Mouse (Mus musculus) monocyte, adult 2 months (primary cell): ENCODE measurements around the gene Txlna.
A peak's percentile ranks its signal among the peaks of the same experiment; 100 is the strongest.

Experiments
- DNase-seq, 2 experiments: peaks; one replicate each; pipeline ENCODE4 v3.0.0; 2022; ENCODE audit warnings: low spot score in 2 of 2, low read depth in 1 of 2

Gene Txlna

DNA sequence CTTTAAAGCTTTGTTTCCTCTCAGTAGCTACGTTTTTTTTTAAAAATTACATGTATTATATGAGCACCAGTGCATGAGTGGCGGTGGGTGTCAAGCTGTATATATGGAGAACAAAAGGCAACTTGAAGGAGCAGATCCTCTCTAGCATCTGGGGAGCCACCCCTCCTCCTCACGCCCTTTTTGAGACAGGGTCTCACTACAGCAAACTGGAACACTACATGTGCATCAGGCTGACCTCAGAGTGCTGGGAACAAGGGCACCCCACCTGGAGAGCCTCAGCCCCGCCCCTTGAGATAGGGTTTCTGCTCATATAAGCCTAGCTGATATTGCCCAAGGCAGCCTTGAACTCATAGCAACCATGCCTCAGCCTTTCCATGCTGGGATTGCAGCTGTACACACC, 15.4 kb downstream of the Txlna start:
- no peak for DNase-seq

DNA sequence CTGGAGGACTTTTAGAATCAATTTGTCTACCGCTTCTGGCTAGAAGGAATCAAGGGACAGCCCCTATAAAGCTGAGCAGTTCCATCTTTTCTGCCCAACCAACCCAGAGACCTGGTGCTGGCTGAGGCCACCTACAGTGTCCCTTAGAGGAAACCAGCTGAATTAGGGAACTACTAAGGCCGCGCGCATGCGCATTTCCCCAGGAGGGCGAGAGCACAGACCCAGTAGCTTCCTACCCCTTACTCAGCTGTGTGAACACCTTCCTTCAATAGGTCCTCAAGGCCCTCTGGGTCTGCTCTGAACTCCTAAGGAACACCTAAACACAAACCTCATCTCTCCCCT, 15.9 kb downstream of the Txlna start:
- peak; percentile 53 to 69 for DNase-seq

DNA sequence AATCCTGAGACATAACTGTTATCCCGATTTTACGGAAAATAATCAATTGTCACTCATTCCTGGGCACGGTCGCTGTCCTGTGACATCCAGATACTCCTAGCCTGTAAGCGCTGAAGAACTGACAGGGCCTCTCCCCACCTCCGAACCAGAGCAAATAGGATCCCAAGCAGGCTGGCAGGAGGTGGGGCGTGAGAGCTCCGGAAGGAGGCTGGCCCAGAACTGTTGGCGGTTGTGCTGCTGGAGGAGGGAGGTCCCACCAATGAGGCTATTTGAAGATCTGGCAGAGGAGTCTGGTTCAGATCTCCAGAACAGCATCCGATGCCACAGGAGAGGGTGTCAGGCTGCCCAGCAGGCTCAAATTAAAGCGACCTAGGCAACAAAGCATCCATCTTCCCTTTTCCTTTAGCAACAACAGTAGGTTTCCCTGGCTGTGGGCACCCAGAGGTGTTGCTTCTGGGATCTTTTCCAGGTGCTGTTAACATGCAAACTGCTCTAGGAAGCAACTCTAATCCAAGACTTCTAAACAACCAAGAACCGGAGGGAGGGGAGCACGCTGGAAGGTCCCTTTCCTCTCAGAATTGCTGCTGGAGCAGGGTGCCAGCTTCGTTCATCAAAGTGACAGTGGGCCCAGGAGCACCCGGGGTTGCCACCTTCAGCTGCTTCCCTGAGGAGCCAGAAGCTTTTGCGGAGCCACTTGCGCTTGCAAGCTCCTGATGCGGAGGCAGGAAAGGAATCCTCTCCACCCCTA, 16.4 kb downstream of the Txlna start:
- peak; percentile 68 to 74 for DNase-seq

DNA sequence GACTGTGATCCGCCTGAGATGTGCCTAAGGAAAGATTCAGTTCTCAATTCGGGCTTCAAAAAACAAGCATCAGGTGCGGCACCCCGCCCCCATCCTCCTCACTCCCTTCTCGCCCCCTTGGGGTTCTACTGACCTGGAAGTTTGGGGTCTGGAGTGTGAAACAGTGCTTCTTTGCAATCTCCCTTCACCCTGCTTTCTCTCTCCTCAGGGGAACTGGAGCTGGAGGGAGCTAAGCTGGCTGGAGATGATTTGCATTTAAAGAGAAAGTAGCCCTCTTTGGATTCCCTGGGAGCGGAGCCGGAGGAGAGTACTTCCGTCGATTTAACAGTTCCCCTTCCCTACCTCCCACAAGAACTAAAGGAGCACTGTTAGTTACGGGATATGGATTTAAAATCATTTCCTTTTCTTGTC, 17.2 kb downstream of the Txlna start, which contains the start of gene Ccdc28b:
Gene Ccdc28b, minus strand, starts transcription at position 267 of the 411 bp plus-strand sequence.
- peak in 1 of 2 experiments; percentile 12 for DNase-seq

DNA sequence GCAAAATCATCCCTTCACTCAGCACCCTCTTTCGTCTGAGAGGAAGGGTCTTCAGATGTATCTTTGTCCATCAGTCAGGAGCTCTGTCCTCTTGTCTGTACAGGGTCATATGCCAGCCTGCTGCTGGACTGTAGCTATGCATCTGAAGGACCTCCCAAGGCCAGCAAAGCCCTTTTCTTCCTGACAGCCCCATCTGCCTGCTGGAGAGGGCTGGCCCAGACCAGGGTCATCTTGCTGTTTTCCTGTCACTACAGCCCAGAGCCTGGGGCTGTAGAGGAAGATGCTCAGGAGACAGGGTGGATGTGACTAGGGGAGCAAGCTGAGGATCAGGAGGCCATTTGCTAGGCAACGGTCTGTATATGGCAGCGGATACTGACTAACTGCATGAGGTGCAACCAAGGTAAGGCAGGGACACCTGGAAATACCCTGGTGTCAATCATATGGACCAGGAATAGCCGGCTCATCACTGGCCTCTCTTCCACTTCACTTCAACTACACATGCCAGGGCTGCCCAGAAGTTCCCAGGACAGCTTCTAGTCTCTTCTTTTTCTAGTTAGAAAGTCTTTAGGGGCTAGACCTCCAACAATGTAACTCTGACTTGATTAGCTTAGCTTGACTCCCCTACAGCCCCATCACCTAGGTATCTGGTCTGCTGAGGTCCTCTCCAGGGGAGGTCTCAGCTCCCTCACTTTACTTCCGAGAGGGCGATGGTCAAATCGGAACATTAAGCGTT, 17.9 kb downstream of the Txlna start:
- DNase-seq = no peak

DNA sequence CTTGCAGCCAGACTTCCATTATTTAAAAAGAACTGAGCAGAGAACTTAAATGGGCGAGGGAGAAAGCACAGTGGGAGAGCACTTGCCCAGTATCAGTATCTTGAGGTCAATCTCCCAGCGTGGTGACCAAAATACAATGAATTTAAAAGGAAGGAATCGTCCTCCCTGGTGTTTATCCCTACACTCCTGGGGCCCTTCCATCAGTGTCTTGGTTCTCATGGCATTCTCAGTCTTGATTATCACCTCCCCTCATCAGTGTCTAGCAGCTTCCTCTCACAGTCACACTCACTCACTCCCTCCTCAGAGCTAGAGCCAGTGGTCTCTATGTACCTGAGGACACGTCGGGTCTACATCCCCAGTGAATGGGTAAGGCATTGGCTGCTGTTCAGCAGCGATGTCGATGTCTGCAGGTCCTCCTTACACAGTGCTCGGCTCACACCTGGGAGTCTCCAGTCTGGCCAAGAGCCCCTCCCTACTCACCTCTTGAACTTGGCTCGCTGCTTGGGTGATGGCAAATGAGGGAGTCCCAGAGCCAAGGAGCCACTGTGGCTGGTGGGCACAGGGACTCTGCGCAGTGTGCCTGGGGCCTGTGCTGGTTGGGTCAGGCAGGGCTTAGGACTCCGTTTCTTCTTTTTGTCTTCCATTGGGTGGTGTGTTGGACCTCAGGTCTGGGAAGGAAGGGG, 18.6 kb downstream of the Txlna start:
- no peak for DNase-seq

DNA sequence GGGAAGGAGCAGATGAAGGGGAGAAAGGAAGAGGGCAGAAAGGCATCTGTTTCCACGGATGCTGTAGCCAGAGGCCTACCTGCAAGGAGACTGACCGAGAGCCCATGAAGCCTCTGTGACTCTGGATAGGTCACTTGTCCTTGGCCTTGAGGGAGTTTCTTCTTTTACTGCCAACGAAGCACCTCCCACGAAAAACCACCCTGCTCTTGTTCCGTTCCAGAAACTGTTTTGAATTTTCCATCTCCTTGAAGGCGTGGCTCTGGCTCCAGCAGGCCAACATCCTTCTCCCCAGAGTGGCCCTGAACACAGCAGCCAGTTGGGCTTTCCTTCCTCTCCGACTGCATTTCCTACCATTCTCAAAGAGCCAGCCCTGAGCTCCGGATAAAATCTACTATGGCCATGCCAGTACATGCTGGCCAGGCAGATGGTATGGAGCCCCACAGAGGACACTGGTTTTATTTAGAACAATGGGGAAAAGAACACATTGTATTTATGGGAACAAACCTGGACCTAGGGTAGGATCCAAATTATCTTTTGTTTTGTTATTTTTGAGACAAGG, 19.5 kb downstream of the Txlna start:
- no peak for DNase-seq

DNA sequence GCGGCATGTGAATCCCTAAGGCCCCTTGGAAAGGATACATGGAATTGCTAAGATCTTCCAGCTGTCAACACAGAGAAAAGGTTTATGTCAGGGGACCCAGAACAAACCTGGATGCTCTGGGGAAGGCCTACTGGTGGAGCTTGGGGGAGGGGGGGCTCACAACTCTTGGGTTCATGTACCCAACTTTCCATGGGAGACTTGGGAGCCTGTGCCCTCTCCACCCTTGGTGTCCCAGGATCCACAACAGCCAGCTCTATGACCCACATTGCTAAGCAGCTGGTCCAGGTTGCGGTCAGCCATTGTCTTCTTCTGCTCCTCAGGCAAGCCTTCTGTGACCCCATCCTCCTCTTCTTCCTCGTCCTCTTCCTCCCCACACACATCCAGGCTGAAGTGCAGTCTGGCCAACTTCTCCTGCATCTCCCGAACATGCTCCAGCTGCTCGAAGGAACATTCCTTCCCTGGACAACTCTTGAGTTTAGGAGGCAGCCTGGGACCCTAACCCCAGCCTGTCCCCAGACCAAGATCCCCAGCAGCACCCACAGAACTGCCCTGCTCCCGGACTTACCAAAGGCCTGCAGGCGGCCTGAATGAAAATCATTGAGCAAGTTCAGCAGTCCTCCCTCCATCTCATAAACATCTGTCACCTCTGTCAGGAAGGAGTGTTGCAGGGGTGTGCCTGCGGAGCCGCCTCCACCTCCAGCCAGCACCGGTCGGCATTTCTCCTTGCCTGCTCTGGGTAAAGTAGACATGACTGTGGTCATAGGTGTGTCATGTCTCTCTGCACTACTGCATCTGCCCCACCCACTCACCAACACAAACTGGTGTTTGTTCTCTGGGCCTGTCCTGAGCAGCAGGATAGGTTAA, 20.2 kb downstream of the Txlna start:
- DNase-seq = no peak

DNA sequence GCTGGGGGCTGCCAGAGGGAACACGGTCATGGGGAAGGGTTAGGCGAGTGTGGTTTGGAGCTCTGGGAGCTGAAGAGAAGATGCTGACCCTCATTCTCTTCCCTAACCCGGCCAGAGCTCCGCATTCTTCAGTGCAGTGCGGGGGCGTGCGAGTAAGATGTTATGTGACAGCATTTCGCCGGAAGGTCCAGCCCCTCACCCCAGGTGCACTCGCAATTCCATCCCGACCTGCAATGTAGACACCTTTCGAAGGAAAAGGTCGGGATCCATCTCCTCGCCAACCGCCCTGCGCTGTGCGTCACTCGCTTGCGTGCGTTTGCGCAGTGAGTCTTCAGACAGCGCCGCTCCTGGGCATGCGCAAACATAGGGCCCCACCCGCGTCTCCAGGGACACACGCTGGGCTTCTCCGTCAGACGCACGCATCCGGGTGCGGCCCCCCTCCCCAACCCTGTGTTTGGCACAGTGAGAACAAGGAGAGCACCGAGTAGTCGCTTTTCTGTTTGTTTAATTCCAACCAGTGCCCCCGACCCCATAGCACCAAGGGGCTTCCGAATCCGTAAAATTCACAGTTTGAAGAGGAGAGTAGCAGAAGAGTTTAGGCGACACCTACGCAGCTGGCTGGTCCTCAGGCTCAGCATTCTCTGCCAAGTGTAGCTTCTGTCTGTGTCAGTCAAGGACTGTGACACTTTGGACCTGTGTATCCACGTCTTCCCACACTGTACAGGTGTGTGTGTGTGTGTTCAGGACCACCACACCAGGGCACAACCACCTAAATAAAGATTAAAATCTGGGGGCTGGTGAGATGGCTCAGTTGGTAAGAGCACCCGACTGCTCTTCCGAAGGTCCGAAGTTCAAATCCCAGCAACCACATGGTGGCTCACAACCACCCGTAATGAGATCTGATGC, 21.8 kb downstream of the Txlna start, which contains the start of gene Iqcc:
Gene Iqcc, minus strand, starts transcription at position 314 of the 906 bp plus-strand sequence.
- DNase-seq = peak; percentile 66 to 83

DNA sequence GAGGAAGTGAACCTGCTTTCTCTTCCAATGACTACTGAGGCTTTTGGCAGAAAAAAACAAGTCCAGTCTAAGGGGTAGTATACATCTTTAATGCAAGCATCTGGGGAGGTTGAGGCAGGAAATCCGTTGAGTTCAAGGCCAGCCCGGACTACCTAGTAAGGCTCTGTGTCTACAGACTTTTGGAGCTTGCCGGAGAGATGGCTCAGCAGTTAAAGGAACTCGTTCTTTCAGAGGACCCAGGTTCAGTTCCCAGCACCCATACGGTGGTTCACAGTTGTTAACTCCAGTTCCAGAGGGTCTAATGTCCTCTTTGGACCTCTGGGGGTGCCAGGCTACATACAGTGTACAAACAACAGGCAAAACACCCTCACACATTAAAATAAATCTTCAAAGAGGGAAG, 22.8 kb downstream of the Txlna start:
- DNase-seq = no peak

DNA sequence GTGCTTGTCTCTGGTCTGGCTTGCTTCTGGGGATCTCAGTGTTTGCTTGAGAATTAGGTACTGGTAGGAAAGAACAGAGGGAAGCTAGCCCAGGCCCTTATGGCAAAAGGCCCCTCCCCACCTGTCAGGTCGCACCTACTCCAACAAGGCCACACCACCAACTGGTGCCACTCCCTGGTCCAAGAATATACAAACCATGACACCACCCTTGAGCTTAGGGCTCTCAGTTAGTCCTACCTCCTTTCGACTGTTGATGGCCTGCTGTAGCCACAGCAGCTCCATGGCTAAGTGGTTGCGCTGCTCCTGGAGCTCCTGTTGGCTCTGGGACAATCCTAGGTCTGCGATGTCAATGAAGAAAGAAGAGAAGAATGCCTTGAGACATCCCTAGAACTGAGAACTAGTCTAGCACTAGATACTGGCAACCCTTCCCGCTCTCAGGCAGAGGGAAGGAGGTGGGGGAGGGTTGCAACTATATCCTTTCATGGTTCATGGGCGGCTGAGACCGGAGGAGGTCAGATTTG, 23.7 kb downstream of the Txlna start:
- no peak for DNase-seq

DNA sequence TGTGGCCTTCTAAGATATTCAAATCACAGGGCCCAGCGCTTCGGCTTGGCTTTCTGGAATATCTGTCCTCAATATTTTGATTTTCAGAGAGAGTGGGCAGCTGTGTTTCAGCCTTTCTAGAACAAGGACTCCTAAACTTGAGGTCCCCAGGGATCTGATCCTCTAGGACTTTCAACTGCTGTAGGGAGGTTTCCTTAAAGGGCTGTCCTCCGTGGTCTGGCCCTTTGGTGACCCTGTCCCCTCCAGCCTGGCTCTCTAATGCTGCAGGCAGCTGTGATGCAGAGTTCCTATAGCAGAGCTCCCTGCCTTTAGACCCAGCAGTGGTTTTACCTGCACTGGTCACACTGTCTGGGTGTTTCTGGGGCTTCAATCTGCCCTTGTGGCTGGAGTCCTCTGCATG, 24.2 kb downstream of the Txlna start:
- no peak for DNase-seq

DNA sequence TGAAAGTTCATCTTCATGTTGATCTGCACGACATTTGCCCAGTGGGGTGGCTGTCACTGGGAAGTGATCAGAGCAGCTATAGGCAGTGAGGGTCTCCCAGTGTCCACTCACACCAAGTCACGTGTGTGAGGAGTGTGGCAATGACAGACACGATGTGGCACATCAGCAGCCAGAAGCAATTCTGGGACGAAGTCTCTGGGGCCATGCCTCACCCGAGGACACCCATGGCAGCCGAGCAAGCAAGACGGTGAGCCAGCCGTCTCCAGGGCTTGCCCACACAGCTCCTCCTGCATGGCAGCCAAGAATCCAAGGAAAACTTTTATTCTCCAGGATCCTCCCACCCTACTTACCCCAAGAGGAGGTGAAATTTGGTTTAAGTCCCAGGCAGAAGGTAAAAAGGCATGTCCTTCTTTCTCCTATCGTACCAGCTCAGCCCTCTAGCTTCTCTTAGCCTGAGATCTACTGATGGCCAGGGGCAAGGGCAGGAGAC, 25.0 kb downstream of the Txlna start:
- no peak for DNase-seq

DNA sequence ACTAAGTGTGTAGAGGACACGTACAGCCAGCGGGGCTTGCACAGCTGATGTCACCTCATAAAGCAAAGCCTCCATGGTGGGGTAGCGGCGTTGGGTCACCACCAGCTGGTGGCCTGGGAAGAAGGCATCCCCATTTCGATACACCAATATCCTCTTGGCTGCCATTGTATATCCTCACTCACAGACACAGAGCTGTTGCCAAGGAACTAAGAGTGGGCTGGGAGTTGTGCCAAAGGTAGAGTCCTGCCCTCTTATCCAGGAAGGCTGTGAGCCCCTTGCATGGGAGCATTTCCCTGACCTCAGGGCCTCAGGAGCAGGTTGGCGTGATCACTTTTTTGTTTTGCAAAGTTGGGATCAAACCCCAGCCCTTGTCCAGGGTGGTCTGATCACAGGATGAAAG, 26.8 kb downstream of the Txlna start, which contains the start of gene Dcdc2b:
Gene Dcdc2b, minus strand, starts transcription at position 165 of the 400 bp plus-strand sequence.
- no peak for DNase-seq

DNA sequence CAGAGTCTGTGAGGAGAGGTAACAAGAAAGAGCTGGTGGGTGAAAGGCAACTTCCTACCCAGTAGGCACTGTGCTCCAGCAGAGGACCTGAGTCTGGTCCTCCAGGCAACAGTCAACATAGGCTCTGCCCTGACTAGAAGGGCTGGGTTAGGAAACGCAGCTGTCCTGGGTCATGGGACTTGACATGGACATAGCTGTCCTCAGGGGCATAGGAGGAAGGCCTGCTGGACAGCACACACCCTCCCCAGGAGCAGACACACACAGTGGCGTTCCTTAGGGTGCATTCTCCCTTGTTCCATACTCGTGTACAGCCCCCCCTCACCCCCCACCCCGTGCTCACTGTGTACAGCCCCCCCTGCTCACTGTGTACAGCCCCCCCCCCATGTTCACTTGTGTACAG, 30.4 kb downstream of the Txlna start:
- DNase-seq = no peak

DNA sequence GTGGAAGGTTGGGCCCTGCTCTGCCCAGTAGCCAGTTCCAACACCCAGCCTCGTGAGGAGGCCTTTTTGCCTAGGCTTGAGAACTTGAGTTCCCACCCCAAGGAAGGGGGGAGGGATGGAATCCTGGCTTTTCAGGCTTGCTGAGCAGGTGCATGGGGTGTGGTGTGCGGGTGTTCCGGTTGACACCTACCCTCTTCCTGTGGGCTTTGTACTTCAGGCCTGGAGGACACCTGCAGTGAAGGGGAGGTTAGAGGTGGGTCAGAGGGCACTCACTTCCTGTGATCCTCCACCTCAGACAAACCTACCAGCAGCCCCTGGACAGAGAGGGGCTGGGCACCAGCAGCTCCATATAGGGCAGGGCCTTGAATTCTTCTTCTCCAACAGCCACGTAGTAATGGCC, 30.8 kb downstream of the Txlna start:
- DNase-seq = no peak

DNA sequence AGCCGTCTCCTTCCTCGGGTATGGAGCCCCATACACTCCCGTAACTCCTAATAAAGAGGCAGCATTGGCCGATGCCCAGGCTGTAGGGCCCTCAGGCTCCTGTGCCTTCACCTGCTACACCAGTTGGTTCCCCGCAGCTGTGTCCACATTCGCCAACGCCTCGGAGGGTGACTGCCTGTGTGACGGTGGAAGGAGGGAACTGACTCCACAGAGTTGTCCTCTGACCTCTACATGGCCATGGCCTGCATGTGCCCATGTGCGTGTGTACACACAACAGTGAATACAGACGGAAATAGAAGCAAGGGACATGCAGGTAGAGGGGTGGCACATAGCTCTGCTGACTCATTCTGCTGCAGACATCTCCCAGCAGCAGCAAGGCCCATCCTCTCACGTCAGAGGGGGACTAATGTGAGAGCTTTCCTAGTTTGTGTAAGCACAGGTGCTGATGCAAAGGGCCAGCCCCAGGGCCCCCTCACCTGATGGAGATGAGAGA, 31.7 kb downstream of the Txlna start:
- DNase-seq = no peak

DNA sequence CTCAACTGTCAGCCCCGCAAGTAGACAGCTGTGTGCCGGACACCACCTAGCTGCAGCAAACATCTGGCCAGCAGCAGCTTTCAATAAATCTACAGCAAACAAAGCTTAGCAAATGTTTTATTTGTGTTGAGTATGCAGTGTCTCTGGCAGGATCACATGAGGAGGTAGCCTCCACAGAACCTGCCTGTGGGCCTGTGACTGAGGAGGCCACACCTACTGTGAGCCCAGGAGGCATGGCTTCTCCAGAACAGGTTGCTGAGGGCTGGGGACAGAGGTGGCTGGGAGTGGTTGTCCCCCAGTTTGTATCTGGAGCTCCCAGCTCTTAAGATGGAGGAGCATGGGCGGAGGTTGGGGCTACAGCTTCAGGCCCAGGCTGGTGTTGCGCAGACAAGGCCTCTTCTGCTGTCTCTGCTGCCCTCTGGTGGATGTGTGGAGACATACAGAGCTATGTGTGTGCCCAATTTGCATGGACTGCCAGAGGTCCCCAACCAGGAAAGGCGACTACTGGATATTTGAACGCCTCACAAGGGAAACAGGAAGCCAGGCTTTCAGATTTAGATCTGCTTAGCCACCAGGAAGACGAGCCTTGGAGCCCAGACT, 32.3 kb downstream of the Txlna start:
- DNase-seq = peak in 1 of 2 experiments; percentile 60
